Mouse (Mus musculus): ENCODE results near the gene C130032M10Rik. TPM values are rescaled to one million over a fixed set of nuclear protein-coding genes. Genes with fewer than 3 reads are reported as not detected.

The C130032M10Rik gene
- polyA plus RNA-seq, 1 experiment from 2014 or later: not detected

Other genes starting within 250 kb of the C130032M10Rik start
- gene Bcl2a1c, start 185.6 kb upstream of the C130032M10Rik start, polyA plus RNA-seq (2014; fragmentation: Nextera tagmentation; extraction: Ambion mirVana): not detected in 2 replicates
- gene Crtap, start 125.0 kb upstream of the C130032M10Rik start, polyA plus RNA-seq (2014; fragmentation: Nextera tagmentation; extraction: Ambion mirVana): 56.5 and 57.8 TPM in 2 replicates
- gene Glb1, start 114.6 kb upstream of the C130032M10Rik start, polyA plus RNA-seq (2014; fragmentation: Nextera tagmentation; extraction: Ambion mirVana): 21.9 and 26.6 TPM in 2 replicates
- gene Tmppe, start 114.6 kb upstream of the C130032M10Rik start, polyA plus RNA-seq (2014; fragmentation: Nextera tagmentation; extraction: Ambion mirVana): 2.4 and 3.1 TPM in 2 replicates
- not detected in 2 replicates for gene Ccr4, start 10.8 kb upstream of the C130032M10Rik start, polyA plus RNA-seq (2014; fragmentation: Nextera tagmentation; extraction: Ambion mirVana)
- 1.9 and 2.7 TPM in 2 replicates for gene Trim71, start 48.7 kb downstream of the C130032M10Rik start, polyA plus RNA-seq (2014; fragmentation: Nextera tagmentation; extraction: Ambion mirVana)
- 60.7 and 64.2 TPM in 2 replicates for gene Cnot10, start 124.5 kb downstream of the C130032M10Rik start, polyA plus RNA-seq (2014; fragmentation: Nextera tagmentation; extraction: Ambion mirVana)
- gene Dync1li1, start 173.1 kb downstream of the C130032M10Rik start, polyA plus RNA-seq (2014; fragmentation: Nextera tagmentation; extraction: Ambion mirVana): 111 and 129 TPM in 2 replicates
- gene Cmtm6, start 215.4 kb downstream of the C130032M10Rik start, polyA plus RNA-seq (2014; fragmentation: Nextera tagmentation; extraction: Ambion mirVana): 22.7 and 26.6 TPM in 2 replicates

All from hindbrain, embryonic 11.5 days (tissue).